Mouse (Mus musculus) olfactory bulb, adult 2 months (tissue): ENCODE measurements at regions not wholly inside any gene's neighbourhood (a gene's known extent, or its start where the extent isn't known, plus 50 kb on each side); places are given as distances from the start of the nearest gene placed in this dataset.

ENCODE experiments used
- H3K27ac ChIP-seq: fragments of 200-500 bp; 2 replicates; pipeline ENCODE4 v1.5.1; 2012; ENCODE audit warnings: low read depth, low read length; ENCODE audit not compliant: insufficient read depth
- H3K4me1 ChIP-seq: fragments of 200-500 bp; 2 replicates; pipeline ENCODE4 v1.6.1; 2012; ENCODE audit warnings: low read length; ENCODE audit not compliant: control insufficient read depth, insufficient read depth
- H3K4me3 ChIP-seq: fragments of 200-500 bp; 2 replicates; pipeline ENCODE4 v1.5.1; 2012; ENCODE audit warnings: mild to moderate bottlenecking, low read depth, low read length, moderate library complexity; ENCODE audit not compliant: insufficient read depth
- CTCF ChIP-seq: fragments of 200-500 bp; IDR thresholded peaks from 2 replicates; pipeline ENCODE4 v1.5.1; 2012; ENCODE audit warnings: low read depth, mild to moderate bottlenecking, low read length, moderate library complexity; ENCODE audit not compliant: insufficient read depth
- POLR2A ChIP-seq: fragments of 200-500 bp; IDR thresholded peaks from 2 replicates; pipeline ENCODE4 v1.6.1; 2012; ENCODE audit warnings: mild to moderate bottlenecking, low read depth, low read length, moderate library complexity; ENCODE audit not compliant: insufficient read depth
- WGBS: fragments of 180-500 bp; shearing (Covaris S2); methylation state at CpG from one replicate; pipeline ENCODE4 v1.1.7; 2018; 5-methylcytosine and 5-hydroxymethylcytosine counted together

- TF ChIP-seq CTCF, result no peak
- no peak for TF ChIP-seq POLR2A
- 77% methylated on average over 14 of the region's 14 CpGs for WGBS
- H3K27ac ChIP-seq, result no peak overlapping the region
- no peak overlapping the region for H3K4me3 ChIP-seq
- H3K4me1 ChIP-seq, result no peaks in the 10 kb centered on the region
Measured at GRCm38 (mm10) chr13:60099469-60100129, 77.6 kb downstream of the Gas1 start.

GRCm38 (mm10) chr13:60098394-60098793 is 78.8 kb downstream of the Gas1 start:
- H3K27ac ChIP-seq, result no peak overlapping the region
- H3K4me1 ChIP-seq, result no peaks in the 10 kb centered on the region
- H3K4me3 ChIP-seq, result no peak overlapping the region
- no peak for TF ChIP-seq POLR2A
- no peak for TF ChIP-seq CTCF
- 94% methylated on average over 3 of the region's 3 CpGs for WGBS

- no peak for TF ChIP-seq POLR2A
- no peak for TF ChIP-seq CTCF
- Histone ChIP-seq H3K4me3 (no peak overlapping the region), H3K27ac (no peak overlapping the region), H3K4me1 (no peaks in the 10 kb centered on the region)
- WGBS, result 73% methylated on average over 6 of the region's 6 CpGs
Measured at GRCm38 (mm10) chr13:60097776-60098175, 79.4 kb downstream of the Gas1 start.

DNA sequence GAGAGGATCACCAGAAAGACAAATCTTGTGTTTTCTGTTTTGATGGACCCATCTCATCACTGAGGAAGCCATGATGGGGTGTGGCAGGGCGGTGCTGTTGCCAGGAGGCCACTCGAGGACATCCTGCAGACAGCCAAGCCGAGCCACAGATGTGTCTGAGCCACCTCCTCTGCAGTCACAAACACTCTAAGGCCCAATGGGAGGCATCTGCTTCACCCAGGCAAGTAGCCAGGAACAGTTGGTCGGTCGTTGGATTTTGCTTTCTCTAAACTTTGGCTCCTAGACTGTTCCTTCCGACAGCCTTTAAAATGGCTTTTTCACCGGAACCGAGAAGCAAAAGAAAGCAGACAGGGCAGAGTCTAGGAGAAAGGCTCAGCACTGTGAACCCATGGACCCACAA is 90.5 kb downstream of the Gas1 start:
- no peak overlapping the region for H3K4me3 ChIP-seq
- WGBS, result 57% methylated on average over 8 of the region's 8 CpGs
- peaks cover 3% of the 10 kb centered on the region for H3K4me1 ChIP-seq
- no peak for TF ChIP-seq CTCF
- TF ChIP-seq POLR2A, result no peak
- H3K27ac ChIP-seq, result no peak overlapping the region

DNA sequence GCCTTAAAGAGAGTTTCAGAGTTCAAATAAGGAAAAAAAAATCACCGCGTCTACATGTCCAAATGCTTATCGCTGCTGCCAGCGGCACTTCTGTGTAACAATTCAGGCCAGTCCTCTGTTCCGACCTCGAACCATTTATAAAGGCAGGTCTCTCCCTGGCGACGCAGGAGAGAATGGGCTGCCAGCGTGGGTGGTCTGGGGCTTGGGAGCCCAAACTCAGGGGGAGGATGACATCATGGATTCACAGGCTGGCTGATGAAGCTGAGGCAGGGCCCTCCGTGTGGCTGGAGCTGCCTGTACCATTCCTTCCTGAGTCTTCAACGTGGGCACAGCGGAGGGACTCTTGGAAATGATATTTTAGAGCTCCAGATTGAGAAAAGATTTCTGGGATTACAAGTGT is 92.2 kb downstream of the Gas1 start:
- H3K27ac ChIP-seq, result no peak overlapping the region
- TF ChIP-seq CTCF (no peak), POLR2A (no peak)
- H3K4me3 ChIP-seq, result no peak overlapping the region
- peaks cover 3% of the 10 kb centered on the region for H3K4me1 ChIP-seq
- WGBS, result 35% methylated on average over 12 of the region's 12 CpGs

- Histone ChIP-seq H3K4me1 (peaks cover 3% of the 10 kb centered on the region), H3K4me3 (no peak overlapping the region), H3K27ac (no peak overlapping the region)
- TF ChIP-seq CTCF (no peak), POLR2A (no peak)
- WGBS, result 75% methylated on average over 4 of the region's 4 CpGs
Measured at GRCm38 (mm10) chr13:60084290-60084689, 92.9 kb downstream of the Gas1 start.

DNA sequence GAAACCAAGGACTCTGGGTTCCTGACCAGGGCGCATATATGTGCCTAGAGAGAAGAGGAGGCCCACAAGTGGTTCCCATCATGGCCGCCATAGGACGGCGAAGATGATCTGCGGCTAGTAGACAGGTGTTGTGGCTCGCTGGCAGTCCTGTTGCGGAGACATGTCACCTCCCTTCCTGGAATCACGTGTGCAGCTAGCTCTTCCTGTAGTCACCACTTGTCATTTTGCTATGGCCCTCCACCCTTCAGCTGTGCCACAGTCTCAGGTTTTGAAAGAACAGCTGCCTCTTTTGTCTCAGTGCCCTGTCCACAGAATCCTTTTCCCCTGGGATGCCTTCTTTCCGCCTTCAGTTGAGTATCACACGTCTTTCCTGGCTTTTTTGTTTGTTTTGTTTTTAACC is 97.1 kb downstream of the Gas1 start:
- Histone ChIP-seq H3K4me3 (no peak overlapping the region), H3K27ac (no peak overlapping the region), H3K4me1 (peaks cover 3% of the 10 kb centered on the region)
- TF ChIP-seq POLR2A (no peak), CTCF (no peak)
- 90% methylated on average over 10 of the region's 10 CpGs for WGBS

DNA sequence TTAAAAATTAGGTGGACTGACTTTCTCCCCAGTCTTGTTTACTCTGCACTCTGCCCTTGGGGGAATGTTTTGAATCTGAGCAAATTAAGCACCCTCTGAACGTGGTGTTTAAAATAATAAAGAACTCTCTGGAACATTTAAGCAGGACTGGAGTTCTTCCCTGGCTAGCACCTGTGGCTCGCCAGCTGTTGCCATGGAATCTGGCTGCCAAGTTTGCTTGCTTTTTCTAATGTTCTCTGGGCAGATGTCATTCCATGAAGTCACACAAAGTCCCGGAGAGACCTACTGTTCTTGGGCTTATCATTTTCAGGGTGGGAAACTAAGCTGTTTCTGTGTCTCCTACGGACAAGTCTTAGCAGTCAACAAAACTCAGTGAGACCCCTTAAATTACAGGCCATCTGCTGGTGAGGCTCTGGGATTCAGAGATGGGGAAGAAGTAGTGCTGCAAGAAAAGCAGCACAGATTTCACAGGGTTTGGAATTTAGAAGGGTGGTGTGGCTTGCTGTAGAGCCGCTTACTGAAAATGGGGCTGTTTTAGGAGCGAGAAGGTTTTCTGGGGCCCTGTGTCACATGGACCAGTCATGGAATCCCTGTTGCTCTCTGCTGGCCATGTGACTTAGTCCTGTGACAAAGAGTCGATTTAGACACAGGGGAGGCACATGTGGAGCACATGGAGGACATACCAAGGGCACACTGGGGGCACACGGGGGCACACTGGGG is 98.7 kb downstream of the Gas1 start:
- TF ChIP-seq POLR2A (no peak), CTCF (no peak)
- Histone ChIP-seq H3K4me1 (no peaks in the 10 kb centered on the region), H3K27ac (no peak overlapping the region), H3K4me3 (no peak overlapping the region)
- WGBS, result 69% methylated on average over 8 of the region's 8 CpGs

- Histone ChIP-seq H3K4me1 (no peaks in the 10 kb centered on the region), H3K4me3 (no peak overlapping the region), H3K27ac (no peak overlapping the region)
- no peak for TF ChIP-seq POLR2A
- no peak for TF ChIP-seq CTCF
- 65% methylated on average over 6 of the region's 6 CpGs for WGBS
Measured at GRCm38 (mm10) chr13:60076147-60076800, 100.9 kb downstream of the Gas1 start.
